Mouse (Mus musculus) midbrain, embryonic 10.5 days (tissue): Measurements from ENCODE around the gene Ctbs. TPM values are rescaled to one million over a fixed set of nuclear protein-coding genes. Genes with fewer than 3 reads are reported as not detected.
A peak's percentile ranks its signal among the peaks of the same experiment; 100 is the strongest.
"Not testable (repeated sequence)": the region's sequence is repeated elsewhere in the genome, so short reads cannot be mapped to it uniquely, and the experiment has no call there.

Experiments
- DNase-seq: peaks from one replicate; pipeline ENCODE4 v3.0.0-alpha.2; 2017; ENCODE audit warnings: low spot score
- H3K27ac ChIP-seq: fragments of 300-500 bp; sonication (generic); replicated peaks from 2 replicates; pipeline ENCODE4 v1.5.1; 2016; ENCODE audit warnings: mild to moderate bottlenecking
- H3K27me3 ChIP-seq: fragments of 300-500 bp; sonication (generic); 2 replicates; pipeline ENCODE4 v1.6.1; 2016; ENCODE audit warnings: low read depth, mild to moderate bottlenecking; ENCODE audit not compliant: poor library complexity, severe bottlenecking
- H3K36me3 ChIP-seq: fragments of 300-500 bp; sonication (generic); 2 replicates; pipeline ENCODE4 v1.6.1; 2016; ENCODE audit warnings: mild to moderate bottlenecking, moderate library complexity
- H3K4me1 ChIP-seq: fragments of 300-500 bp; sonication (generic); 2 replicates; pipeline ENCODE4 v1.6.1; 2016
- H3K4me3 ChIP-seq: fragments of 300-500 bp; sonication (generic); 2 replicates; pipeline ENCODE4 v1.5.1; 2016; ENCODE audit warnings: mild to moderate bottlenecking, moderate library complexity
- H3K9me3 ChIP-seq: fragments of 300-500 bp; sonication (generic); replicated peaks from 2 replicates; pipeline ENCODE4 v1.6.1; 2016; ENCODE audit warnings: mild to moderate bottlenecking
- WGBS: fragments of 180-500 bp; shearing (Covaris S2); methylation state at CpG from one replicate; pipeline ENCODE4 v1.1.7; 2016; 5-methylcytosine and 5-hydroxymethylcytosine counted together
- polyA plus RNA-seq: library from polyadenylated mRNA; unstranded; fragments of >200 nt; fragmentation: Nextera tagmentation; extraction: Ambion mirVana; gene quantifications from 2 replicates; pipeline ENCODE4 v1.2.1, GENCODE M21; 2016

Gene Ctbs
- polyA plus RNA-seq, 1 experiment from 2014 or later: 5.7 TPM

DNA sequence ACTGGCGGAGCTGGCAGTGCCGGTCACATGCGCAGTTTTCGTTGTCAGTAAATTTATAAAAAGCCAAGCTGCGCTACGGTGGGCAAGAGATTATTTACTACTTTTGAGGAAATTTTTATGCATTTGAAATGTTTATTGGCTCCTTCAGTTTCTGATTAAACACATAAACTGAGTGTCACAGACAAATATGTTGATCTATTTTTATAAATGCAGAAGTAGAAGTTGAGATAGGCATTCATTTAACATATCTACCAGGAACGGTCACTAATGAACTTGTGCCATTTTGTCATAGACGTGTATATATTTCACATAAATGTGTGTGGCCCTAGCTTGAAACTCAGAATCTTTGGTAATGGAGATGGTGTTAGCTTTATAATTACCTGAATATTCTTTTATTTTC, 31.7 kb upstream of the Ctbs start:
- H3K4me1 ChIP-seq: no peaks in the 10 kb centered on the region
- no peak overlapping the region for H3K4me3 ChIP-seq
- no peaks in the 10 kb centered on the region for H3K9me3 ChIP-seq
- no peak for DNase-seq
- 98% methylated on average over 8 of the region's 8 CpGs for WGBS
- no peak overlapping the region for H3K27ac ChIP-seq
- peaks cover 60% of the 10 kb centered on the region for H3K36me3 ChIP-seq
- H3K27me3 ChIP-seq: no peaks in the 10 kb centered on the region

GRCm38 (mm10) chr3:146418901-146419300, 30.7 kb upstream of the Ctbs start:
- Histone ChIP-seq H3K27me3 (no peaks in the 10 kb centered on the region), H3K4me1 (no peaks in the 10 kb centered on the region), H3K27ac (no peak overlapping the region), H3K4me3 (no peak overlapping the region), H3K9me3 (no peaks in the 10 kb centered on the region), H3K36me3 (peaks cover 70% of the 10 kb centered on the region)
- WGBS: 84% methylated on average over 7 of the region's 7 CpGs
- no peak for DNase-seq

- peaks cover 73% of the 10 kb centered on the region for H3K36me3 ChIP-seq
- no peaks in the 10 kb centered on the region for H3K4me1 ChIP-seq
- 94% methylated on average over 9 of the region's 9 CpGs for WGBS
- H3K27ac ChIP-seq: no peak overlapping the region
- no peaks in the 10 kb centered on the region for H3K9me3 ChIP-seq
- H3K4me3 ChIP-seq: no peak overlapping the region
- H3K27me3 ChIP-seq: no peaks in the 10 kb centered on the region
- no peak for DNase-seq
Observed at GRCm38 (mm10) chr3:146419534-146419933, 30.1 kb upstream of the Ctbs start.

DNA sequence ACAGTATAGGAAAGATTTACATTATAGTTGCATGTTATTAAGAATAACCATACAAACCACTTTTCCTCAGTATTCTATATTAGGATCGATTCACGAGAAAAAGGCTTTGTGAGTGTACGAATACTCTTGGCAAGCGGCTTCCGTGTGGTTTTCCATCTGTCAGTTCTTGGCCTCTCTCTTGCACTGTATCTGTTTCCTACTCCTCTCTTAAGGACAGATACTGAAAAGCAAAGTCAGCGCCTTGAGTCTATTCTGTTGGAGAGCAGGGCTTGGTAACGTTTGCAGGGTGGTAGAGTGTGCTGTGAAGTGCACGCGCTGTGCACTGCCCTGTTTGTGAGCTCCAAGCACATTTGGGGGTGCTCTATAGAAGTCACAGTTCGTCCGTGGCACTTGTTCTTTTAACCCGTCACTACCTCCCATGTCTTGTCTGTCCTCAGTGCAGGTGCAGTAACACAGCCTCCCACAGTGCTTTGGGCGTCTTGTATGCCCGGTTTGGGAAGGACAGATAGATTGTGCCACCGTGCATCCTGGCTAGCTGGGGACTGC, 29.5 kb upstream of the Ctbs start:
- DNase-seq: no peak
- no peak overlapping the region for H3K27ac ChIP-seq
- H3K9me3 ChIP-seq: no peaks in the 10 kb centered on the region
- no peaks in the 10 kb centered on the region for H3K4me1 ChIP-seq
- WGBS: 93% methylated on average over 15 of the region's 15 CpGs
- no peak overlapping the region for H3K4me3 ChIP-seq
- peaks cover 78% of the 10 kb centered on the region for H3K36me3 ChIP-seq
- H3K27me3 ChIP-seq: no peaks in the 10 kb centered on the region

GRCm38 (mm10) chr3:146421787-146422186, 27.8 kb upstream of the Ctbs start:
- WGBS: 54% methylated on average over 8 of the region's 8 CpGs
- DNase-seq: no peak
- H3K27ac ChIP-seq: no peak overlapping the region
- no peaks in the 10 kb centered on the region for H3K27me3 ChIP-seq
- H3K4me3 ChIP-seq: no peak overlapping the region
- H3K4me1 ChIP-seq: peaks cover 9% of the 10 kb centered on the region
- no peaks in the 10 kb centered on the region for H3K9me3 ChIP-seq
- peaks cover 83% of the 10 kb centered on the region for H3K36me3 ChIP-seq

GRCm38 (mm10) chr3:146423710-146424109, 25.9 kb upstream of the Ctbs start:
- Histone ChIP-seq H3K4me3 (no peak overlapping the region), H3K27me3 (no peaks in the 10 kb centered on the region), H3K36me3 (peaks cover 84% of the 10 kb centered on the region), H3K27ac (no peak overlapping the region), H3K4me1 (peaks cover 9% of the 10 kb centered on the region), H3K9me3 (no peaks in the 10 kb centered on the region)
- WGBS: 83% methylated on average over 7 of the region's 7 CpGs
- DNase-seq: no peak

DNA sequence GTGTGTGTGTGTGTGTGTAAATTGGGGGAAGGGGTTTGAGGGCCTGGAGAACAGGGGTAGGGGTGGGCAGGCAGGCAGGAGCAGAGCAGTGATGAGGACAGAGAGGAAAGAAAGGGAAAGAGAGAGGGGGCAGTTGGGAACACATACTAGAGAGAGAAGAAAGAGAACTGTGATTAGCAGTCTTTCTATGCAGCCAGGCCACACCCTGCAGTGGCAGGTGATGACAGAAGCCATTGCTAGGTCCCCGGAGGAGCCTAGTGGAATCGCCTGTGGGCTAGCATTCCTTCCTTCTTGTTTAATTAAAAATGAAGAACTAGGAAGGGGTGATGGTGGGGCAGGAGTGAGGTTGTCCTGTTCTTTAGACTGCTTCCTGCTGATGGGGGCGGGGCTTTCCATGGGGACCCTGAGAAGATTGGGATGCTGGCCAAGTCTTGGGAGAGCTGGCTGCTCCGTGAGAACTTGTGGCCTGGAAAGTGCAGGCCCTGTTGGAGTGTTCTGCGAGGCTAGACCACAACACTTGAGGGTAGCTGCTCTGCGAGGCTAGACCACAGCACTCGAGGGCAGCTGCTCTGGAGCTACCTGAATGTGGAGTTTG, 25.2 kb upstream of the Ctbs start:
- Histone ChIP-seq H3K9me3 (no peaks in the 10 kb centered on the region), H3K4me3 (no peak overlapping the region), H3K4me1 (peaks cover 9% of the 10 kb centered on the region), H3K36me3 (peaks cover 84% of the 10 kb centered on the region), H3K27ac (no peak overlapping the region), H3K27me3 (no peaks in the 10 kb centered on the region)
- 85% methylated on average over 7 of the region's 7 CpGs for WGBS
- no peak for DNase-seq

- no peaks in the 10 kb centered on the region for H3K9me3 ChIP-seq
- H3K4me1 ChIP-seq: peaks cover 9% of the 10 kb centered on the region
- H3K27me3 ChIP-seq: no peaks in the 10 kb centered on the region
- no peak for DNase-seq
- H3K4me3 ChIP-seq: no peak overlapping the region
- WGBS: 86% methylated on average over 7 of the region's 7 CpGs
- peaks cover 83% of the 10 kb centered on the region for H3K36me3 ChIP-seq
- no peak overlapping the region for H3K27ac ChIP-seq
Observed at GRCm38 (mm10) chr3:146425902-146426301, 23.7 kb upstream of the Ctbs start.

DNA sequence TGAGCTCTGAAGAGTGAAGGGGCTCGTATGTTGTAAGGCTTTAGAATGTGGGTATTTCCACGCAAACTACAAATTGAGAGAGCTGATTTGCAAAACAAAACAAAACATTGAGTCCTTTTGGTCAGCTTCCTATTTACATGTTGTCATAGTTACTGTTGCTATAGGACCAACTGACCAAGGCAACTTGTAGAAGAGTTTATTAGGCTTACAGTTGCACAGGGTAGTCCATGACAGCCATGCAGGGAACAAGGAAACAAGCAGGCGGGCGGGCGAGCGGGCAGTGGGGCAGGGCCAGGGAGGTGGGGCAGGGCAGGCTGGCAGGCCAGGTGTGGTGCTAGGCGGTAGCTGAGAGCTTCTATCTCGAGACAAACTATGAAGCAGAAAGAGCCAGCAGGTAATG, 23.1 kb upstream of the Ctbs start:
- no peaks in the 10 kb centered on the region for H3K27me3 ChIP-seq
- DNase-seq: no peak
- peaks cover 9% of the 10 kb centered on the region for H3K4me1 ChIP-seq
- peaks cover 86% of the 10 kb centered on the region for H3K36me3 ChIP-seq
- 91% methylated on average over 8 of the region's 8 CpGs for WGBS
- no peak overlapping the region for H3K27ac ChIP-seq
- no peaks in the 10 kb centered on the region for H3K9me3 ChIP-seq
- no peak overlapping the region for H3K4me3 ChIP-seq

- not testable (repeated sequence) for H3K4me3 ChIP-seq, H3K27me3 ChIP-seq, DNase-seq, H3K4me1 ChIP-seq, H3K27ac ChIP-seq, H3K9me3 ChIP-seq
- H3K36me3 ChIP-seq: peaks cover 99% of the 10 kb centered on the region
- WGBS: 91% methylated on average over 11 of the region's 11 CpGs
Observed at GRCm38 (mm10) chr3:146433063-146433462, 16.5 kb upstream of the Ctbs start.

DNA sequence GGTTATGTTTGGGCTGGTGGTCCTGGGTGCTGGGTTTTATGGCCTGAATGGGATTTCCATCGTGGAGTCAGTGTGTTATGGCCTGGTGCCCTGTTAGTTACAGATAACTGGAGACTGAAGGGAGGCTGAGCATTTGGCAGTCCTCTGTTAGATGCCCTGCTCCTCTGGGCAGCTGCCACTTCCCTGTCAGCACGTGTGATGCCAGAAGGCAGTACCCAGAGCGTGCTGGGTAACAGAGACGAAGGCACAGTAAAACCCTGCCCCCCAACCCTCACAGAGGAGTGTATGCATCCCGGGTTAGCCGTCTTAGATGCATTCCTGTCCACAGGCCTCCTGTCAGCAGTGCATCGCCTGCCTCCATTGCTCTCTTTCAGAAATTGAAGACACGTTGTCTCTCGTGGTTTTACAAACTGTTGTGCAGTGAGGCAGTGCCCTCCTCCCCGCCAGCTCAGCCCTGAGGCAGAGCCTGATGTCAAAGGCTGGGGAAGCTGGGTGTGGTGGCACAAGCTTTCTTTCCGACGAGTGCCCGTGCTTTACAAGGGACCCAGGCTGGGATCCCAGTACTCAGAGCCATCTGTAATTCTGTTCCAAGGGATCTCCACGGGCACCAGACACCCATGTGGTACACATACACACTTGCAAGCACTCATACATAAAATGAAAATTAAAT, 15.8 kb upstream of the Ctbs start:
- 91% methylated on average over 14 of the region's 14 CpGs for WGBS
- H3K27me3 ChIP-seq: no peaks in the 10 kb centered on the region
- H3K4me1 ChIP-seq: no peaks in the 10 kb centered on the region
- no peaks in the 10 kb centered on the region for H3K9me3 ChIP-seq
- DNase-seq: peak; percentile 7
- H3K27ac ChIP-seq: no peak overlapping the region
- no peak overlapping the region for H3K4me3 ChIP-seq
- H3K36me3 ChIP-seq: peaks cover 99% of the 10 kb centered on the region

DNA sequence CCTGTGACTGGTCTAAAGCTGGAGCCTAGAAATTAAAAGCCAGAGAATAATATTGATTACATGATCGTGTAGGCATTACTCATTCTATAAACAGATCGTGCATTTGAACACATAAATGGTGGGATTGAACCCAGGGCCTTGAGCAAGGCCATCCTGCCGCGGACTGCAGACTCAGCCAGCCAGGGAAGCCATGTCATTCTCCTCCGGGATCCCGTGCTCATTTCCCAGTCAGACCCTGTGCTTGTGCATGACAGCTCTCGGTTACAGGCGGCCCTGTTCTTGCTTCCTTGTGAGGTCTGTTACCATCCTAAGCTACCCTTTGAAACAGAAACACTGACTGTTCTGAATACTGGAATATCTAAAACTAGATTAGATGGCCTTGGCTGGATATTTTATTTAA, 14.9 kb upstream of the Ctbs start:
- H3K36me3 ChIP-seq: peaks cover 92% of the 10 kb centered on the region
- H3K27me3 ChIP-seq: no peaks in the 10 kb centered on the region
- no peaks in the 10 kb centered on the region for H3K9me3 ChIP-seq
- no peaks in the 10 kb centered on the region for H3K4me1 ChIP-seq
- no peak overlapping the region for H3K27ac ChIP-seq
- 94% methylated on average over 8 of the region's 8 CpGs for WGBS
- DNase-seq: no peak
- H3K4me3 ChIP-seq: no peak overlapping the region

GRCm38 (mm10) chr3:146435533-146435932, 14.1 kb upstream of the Ctbs start:
- WGBS: 91% methylated on average over 11 of the region's 11 CpGs
- Histone ChIP-seq H3K27me3 (no peaks in the 10 kb centered on the region), H3K4me1 (no peaks in the 10 kb centered on the region), H3K9me3 (no peaks in the 10 kb centered on the region), H3K27ac (no peak overlapping the region), H3K4me3 (no peak overlapping the region), H3K36me3 (peaks cover 91% of the 10 kb centered on the region)
- DNase-seq: peak; percentile 8
